Mouse (Mus musculus): ENCODE measurements at regions not wholly inside any gene's neighbourhood (a gene's known extent, or its start where the extent isn't known, plus 50 kb on each side); places are given as distances from the start of the nearest gene placed in this dataset.

- DNase-seq (ENCODE audit: low spot score): no peak
Observed at GRCm38 (mm10) chr4:21616116-21616515, 69.6 kb downstream of the Prdm13 start.

- no peak for DNase-seq (ENCODE audit: low spot score)
Observed at GRCm38 (mm10) chr4:21614429-21614828, 71.3 kb downstream of the Prdm13 start.

- peak; percentile 11 for DNase-seq (ENCODE audit: low spot score)
Observed at GRCm38 (mm10) chr4:21611531-21612282, 74.1 kb downstream of the Prdm13 start.

GRCm38 (mm10) chr4:21598024-21598423 lies 87.7 kb downstream of the Prdm13 start:
- DNase-seq (ENCODE audit: low spot score): peak; percentile 15

- DNase-seq (ENCODE audit: low spot score): no peak
Observed at GRCm38 (mm10) chr4:21547771-21548170, 138.0 kb downstream of the Prdm13 start.

- no peak for DNase-seq (ENCODE audit: low spot score)
Observed at GRCm38 (mm10) chr4:21539583-21539982, 146.2 kb downstream of the Prdm13 start.

- DNase-seq (ENCODE audit: low spot score): peak; percentile 70
Observed at GRCm38 (mm10) chr4:21535973-21536372, 149.8 kb downstream of the Prdm13 start.

- DNase-seq (ENCODE audit: low spot score): no peak
Observed at GRCm38 (mm10) chr4:21532186-21532585, 153.6 kb downstream of the Prdm13 start.

All from embryo, embryonic 10.5 days (tissue).